Mouse (Mus musculus) bone marrow, adult 2 months (tissue): ENCODE results near the gene Faim.

Source experiments
- CTCF ChIP-seq: fragments of 200-500 bp; IDR thresholded peaks from 2 replicates; pipeline ENCODE4 v1.5.1; 2011; ENCODE audit warnings: low read length, control low read depth; ENCODE audit not compliant: control insufficient read depth, insufficient read depth
- POLR2A ChIP-seq: fragments of 200-500 bp; IDR thresholded peaks from 2 replicates; pipeline ENCODE4 v1.6.1; 2011; ENCODE audit warnings: low read depth, mild to moderate bottlenecking, control low read depth, low read length, borderline replicate concordance; ENCODE audit not compliant: control insufficient read depth

GRCm38 (mm10) chr9:99032031-99032430 lies 45.9 kb downstream of the Faim start:
- TF ChIP-seq CTCF = no peak
- no peak for TF ChIP-seq POLR2A
